Mouse (Mus musculus): ENCODE data around the gene Plcb1.

DNA sequence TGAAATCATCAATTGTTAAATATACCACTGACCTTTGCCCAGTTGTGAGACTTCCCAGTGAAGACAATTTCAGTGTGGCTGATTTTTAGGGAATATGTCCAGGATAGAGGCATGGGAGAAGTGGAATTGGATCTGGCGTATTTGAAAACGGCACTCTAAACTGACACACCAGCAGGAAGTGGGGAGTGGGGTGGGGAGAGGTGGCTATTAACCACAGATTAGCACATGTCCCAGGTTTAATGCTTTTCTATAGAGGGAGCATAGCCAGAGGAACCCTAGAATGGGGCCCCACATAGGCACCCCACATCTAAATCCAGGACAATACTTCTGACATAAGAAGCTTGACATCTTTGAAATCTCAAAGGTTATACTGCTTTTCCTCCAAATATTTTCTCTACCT, 699.4 kb downstream of the Plcb1 start:
- TF ChIP-seq EP300 (IDR thresholded peaks at IDR 0.05; ENCODE audit: insufficient read depth, low read depth, low read length): no peak
- TF ChIP-seq CTCF (IDR thresholded peaks at IDR 0.05): no peak
